Mouse (Mus musculus): ENCODE data around the gene Gm11937. TPM values are rescaled to one million over a fixed set of nuclear protein-coding genes. Genes with fewer than 3 reads are reported as not detected.
"Not testable (repeated sequence)": the region's sequence is repeated elsewhere in the genome, so short reads cannot be mapped to it uniquely, and the experiment has no call there.

The Gm11937 gene
- polyA plus RNA-seq, 1 experiment from 2014 or later: not detected

- DNase-seq (ENCODE audit: low spot score) (no peak), ATAC-seq (replicated peaks; ENCODE audit: low FRiP score) (no peak)
- H3K4me1 ChIP-seq (replicated peaks; ENCODE audit: control insufficient read depth, insufficient read depth, low read length): no peaks in the 10 kb centered on the region
- no peak overlapping the region for H3K4me3 ChIP-seq (ENCODE audit: low read depth, low read length)
- H3K27ac ChIP-seq (ENCODE audit: low read depth, low read length): no peak overlapping the region
- H3K36me3 ChIP-seq (ENCODE audit: control insufficient read depth, insufficient read depth, low read length): no peaks in the 10 kb centered on the region
- H3K27me3 ChIP-seq (replicated peaks; ENCODE audit: control insufficient read depth, insufficient read depth, low read length): no peaks in the 10 kb centered on the region
- H3K9me3 ChIP-seq (ENCODE audit: control insufficient read depth, low read length): no peaks in the 10 kb centered on the region
- WGBS: 79% methylated on average over 1 of the region's 1 CpGs
- H3K9ac ChIP-seq (ENCODE audit: low read depth, low read length): no peak overlapping the region
- H3K4me2 ChIP-seq: no peak overlapping the region
These were observed 27.1 kb upstream of the Gm11937 start for GRCm38 (mm10) chr11:99637086-99637485.

- Histone ChIP-seq H3K4me1 (replicated peaks; ENCODE audit: control insufficient read depth, insufficient read depth, low read length) (no peaks in the 10 kb centered on the region), H3K27me3 (replicated peaks; ENCODE audit: control insufficient read depth, insufficient read depth, low read length) (no peaks in the 10 kb centered on the region), H3K9ac (ENCODE audit: low read depth, low read length) (no peak within 1 kb of the TSS), H3K9me3 (ENCODE audit: control insufficient read depth, low read length) (no peaks in the 10 kb centered on the region), H3K27ac (ENCODE audit: low read depth, low read length) (no peak within 1 kb of the TSS), H3K36me3 (ENCODE audit: control insufficient read depth, insufficient read depth, low read length) (no peaks in the 10 kb centered on the region), H3K4me2 (no peak within 1 kb of the TSS), H3K4me3 (ENCODE audit: low read depth, low read length) (no peak within 1 kb of the TSS)
- WGBS: 47% methylated on average over 8 of the region's 8 CpGs
- ATAC-seq (replicated peaks; ENCODE audit: low FRiP score) (no peak), DNase-seq (ENCODE audit: low spot score) (no peak)
These were observed 24.7 kb upstream of the Gm11937 start, which contains the start of gene Krtap4-2 for GRCm38 (mm10) chr11:99634653-99635134. Krtap4-2 (minus strand) TSS chr11:99635084.

GRCm38 (mm10) chr11:99633293-99633692, 23.3 kb upstream of the Gm11937 start:
- no peak for DNase-seq (ENCODE audit: low spot score)
- H3K27ac ChIP-seq (ENCODE audit: low read depth, low read length): no peak overlapping the region
- H3K9ac ChIP-seq (ENCODE audit: low read depth, low read length): no peak overlapping the region
- H3K4me1 ChIP-seq (replicated peaks; ENCODE audit: control insufficient read depth, insufficient read depth, low read length): no peaks in the 10 kb centered on the region
- H3K4me2 ChIP-seq: no peak overlapping the region
- H3K9me3 ChIP-seq (ENCODE audit: control insufficient read depth, low read length): no peaks in the 10 kb centered on the region
- no peaks in the 10 kb centered on the region for H3K27me3 ChIP-seq (replicated peaks; ENCODE audit: control insufficient read depth, insufficient read depth, low read length)
- no peak for ATAC-seq (replicated peaks; ENCODE audit: low FRiP score)
- H3K36me3 ChIP-seq (ENCODE audit: control insufficient read depth, insufficient read depth, low read length): no peaks in the 10 kb centered on the region
- WGBS: 59% methylated on average over 2 of the region's 2 CpGs
- H3K4me3 ChIP-seq (ENCODE audit: low read depth, low read length): no peak overlapping the region

GRCm38 (mm10) chr11:99630890-99631289, 20.9 kb upstream of the Gm11937 start:
- Histone ChIP-seq H3K27me3 (replicated peaks; ENCODE audit: control insufficient read depth, insufficient read depth, low read length) (no peaks in the 10 kb centered on the region), H3K4me3 (ENCODE audit: low read depth, low read length) (no peak overlapping the region), H3K27ac (ENCODE audit: low read depth, low read length) (no peak overlapping the region), H3K4me1 (replicated peaks; ENCODE audit: control insufficient read depth, insufficient read depth, low read length) (no peaks in the 10 kb centered on the region), H3K9me3 (ENCODE audit: control insufficient read depth, low read length) (no peaks in the 10 kb centered on the region), H3K9ac (ENCODE audit: low read depth, low read length) (no peak overlapping the region), H3K36me3 (ENCODE audit: control insufficient read depth, insufficient read depth, low read length) (no peaks in the 10 kb centered on the region), H3K4me2 (no peak overlapping the region)
- DNase-seq (ENCODE audit: low spot score) (no peak), ATAC-seq (replicated peaks; ENCODE audit: low FRiP score) (no peak)
- 68% methylated on average over 3 of the region's 3 CpGs for WGBS

- no peak within 1 kb of the TSS for H3K4me2 ChIP-seq
- no peaks in the 10 kb centered on the region for H3K27me3 ChIP-seq (replicated peaks; ENCODE audit: control insufficient read depth, insufficient read depth, low read length)
- DNase-seq (ENCODE audit: low spot score) (no peak), ATAC-seq (replicated peaks; ENCODE audit: low FRiP score) (no peak)
- H3K4me1 ChIP-seq (replicated peaks; ENCODE audit: control insufficient read depth, insufficient read depth, low read length): no peaks in the 10 kb centered on the region
- H3K4me3 ChIP-seq (ENCODE audit: low read depth, low read length): no peak within 1 kb of the TSS
- H3K9me3 ChIP-seq (ENCODE audit: control insufficient read depth, low read length): no peaks in the 10 kb centered on the region
- no peak within 1 kb of the TSS for H3K9ac ChIP-seq (ENCODE audit: low read depth, low read length)
- no peak within 1 kb of the TSS for H3K27ac ChIP-seq (ENCODE audit: low read depth, low read length)
- no peaks in the 10 kb centered on the region for H3K36me3 ChIP-seq (ENCODE audit: control insufficient read depth, insufficient read depth, low read length)
- WGBS: 76% methylated on average over 4 of the region's 4 CpGs
These were observed 18.1 kb upstream of the Gm11937 start, which contains the start of gene Krtap4-1 for GRCm38 (mm10) chr11:99628138-99628537. Krtap4-1 (minus strand) TSS chr11:99628238.

- WGBS: 79% methylated on average over 2 of the region's 2 CpGs
- no peaks in the 10 kb centered on the region for H3K9me3 ChIP-seq (ENCODE audit: control insufficient read depth, low read length)
- ATAC-seq (replicated peaks; ENCODE audit: low FRiP score): no peak
- H3K4me1 ChIP-seq (replicated peaks; ENCODE audit: control insufficient read depth, insufficient read depth, low read length): no peaks in the 10 kb centered on the region
- no peak within 1 kb of the TSS for H3K9ac ChIP-seq (ENCODE audit: low read depth, low read length)
- no peak within 1 kb of the TSS for H3K4me3 ChIP-seq (ENCODE audit: low read depth, low read length)
- no peaks in the 10 kb centered on the region for H3K36me3 ChIP-seq (ENCODE audit: control insufficient read depth, insufficient read depth, low read length)
- H3K27me3 ChIP-seq (replicated peaks; ENCODE audit: control insufficient read depth, insufficient read depth, low read length): no peaks in the 10 kb centered on the region
- DNase-seq (ENCODE audit: low spot score): no peak
- no peak within 1 kb of the TSS for H3K4me2 ChIP-seq
- H3K27ac ChIP-seq (ENCODE audit: low read depth, low read length): no peak within 1 kb of the TSS
These were observed 10.3 kb upstream of the Gm11937 start, which contains the start of gene Gm11562 for GRCm38 (mm10) chr11:99620335-99620734. Gm11562 (minus strand) TSS chr11:99620435.

GRCm38 (mm10) chr11:99614796-99615363, 4.9 kb upstream of the Gm11937 start, which contains the start of gene Krtap2-4:
Krtap2-4 (minus strand) TSS chr11:99614846.
- no peak within 1 kb of the TSS for H3K9ac ChIP-seq (ENCODE audit: low read depth, low read length)
- WGBS: 54% methylated on average over 3 of the region's 3 CpGs
- no peaks in the 10 kb centered on the region for H3K27me3 ChIP-seq (replicated peaks; ENCODE audit: control insufficient read depth, insufficient read depth, low read length)
- H3K4me2 ChIP-seq: no peak within 1 kb of the TSS
- no peaks in the 10 kb centered on the region for H3K9me3 ChIP-seq (ENCODE audit: control insufficient read depth, low read length)
- no peaks in the 10 kb centered on the region for H3K4me1 ChIP-seq (replicated peaks; ENCODE audit: control insufficient read depth, insufficient read depth, low read length)
- no peak within 1 kb of the TSS for H3K4me3 ChIP-seq (ENCODE audit: low read depth, low read length)
- DNase-seq (ENCODE audit: low spot score): no peak
- ATAC-seq (replicated peaks; ENCODE audit: low FRiP score): no peak
- no peak within 1 kb of the TSS for H3K27ac ChIP-seq (ENCODE audit: low read depth, low read length)
- no peaks in the 10 kb centered on the region for H3K36me3 ChIP-seq (ENCODE audit: control insufficient read depth, insufficient read depth, low read length)

- no peak overlapping the region for H3K4me3 ChIP-seq (ENCODE audit: low read depth, low read length)
- DNase-seq (ENCODE audit: low spot score): no peak
- H3K27ac ChIP-seq (ENCODE audit: low read depth, low read length): no peak overlapping the region
- no peaks in the 10 kb centered on the region for H3K36me3 ChIP-seq (ENCODE audit: control insufficient read depth, insufficient read depth, low read length)
- H3K9ac ChIP-seq (ENCODE audit: low read depth, low read length): no peak overlapping the region
- no peak for ATAC-seq (replicated peaks; ENCODE audit: low FRiP score)
- H3K4me1 ChIP-seq (replicated peaks; ENCODE audit: control insufficient read depth, insufficient read depth, low read length): no peaks in the 10 kb centered on the region
- no peak overlapping the region for H3K4me2 ChIP-seq
- 62% methylated on average over 1 of the region's 1 CpGs for WGBS
- H3K27me3 ChIP-seq (replicated peaks; ENCODE audit: control insufficient read depth, insufficient read depth, low read length): no peaks in the 10 kb centered on the region
- H3K9me3 ChIP-seq (ENCODE audit: control insufficient read depth, low read length): no peaks in the 10 kb centered on the region
These were observed 863 bp downstream of the Gm11937 start for GRCm38 (mm10) chr11:99609126-99609525.

- not testable (repeated sequence) for H3K9me3 ChIP-seq (ENCODE audit: control insufficient read depth, low read length); H3K9ac ChIP-seq (ENCODE audit: low read depth, low read length); H3K4me2 ChIP-seq; H3K4me3 ChIP-seq (ENCODE audit: low read depth, low read length); DNase-seq (ENCODE audit: low spot score); H3K4me1 ChIP-seq (replicated peaks; ENCODE audit: control insufficient read depth, insufficient read depth, low read length); ATAC-seq (replicated peaks; ENCODE audit: low FRiP score); H3K27me3 ChIP-seq (replicated peaks; ENCODE audit: control insufficient read depth, insufficient read depth, low read length); H3K27ac ChIP-seq (ENCODE audit: low read depth, low read length); H3K36me3 ChIP-seq (ENCODE audit: control insufficient read depth, insufficient read depth, low read length)
- WGBS: 33% methylated on average over 1 of the region's 1 CpGs
These were observed 6.8 kb downstream of the Gm11937 start, which contains the start of gene Gm11938 for GRCm38 (mm10) chr11:99603208-99603607. Gm11938 (minus strand) TSS chr11:99603308.

Data from liver, embryonic 11.5 days (tissue).